Mouse (Mus musculus) ES-E14 (cell line): ENCODE measurements at regions not wholly inside any gene's neighbourhood (a gene's known extent, or its start where the extent isn't known, plus 50 kb on each side); places are given as distances from the start of the nearest gene placed in this dataset.

Experiments
- DNase-seq: peaks from one replicate; pipeline ENCODE4 v3.0.0-alpha.2; 2013; ENCODE audit warnings: low read depth, low spot score
- H3K27ac ChIP-seq: 2 replicates; pipeline ENCODE4 v1.5.1; 2012; ENCODE audit warnings: low read depth, mild to moderate bottlenecking, low read length, moderate library complexity, mixed read lengths; ENCODE audit not compliant: poor library complexity, insufficient read depth, severe bottlenecking
- H3K36me3 ChIP-seq: 2 replicates; pipeline ENCODE4 v1.6.1; 2012; ENCODE audit warnings: mild to moderate bottlenecking, low read length, moderate library complexity, mixed read lengths; ENCODE audit not compliant: control insufficient read depth, poor library complexity, insufficient read depth, severe bottlenecking
- H3K4me1 ChIP-seq, 2 experiments: fragments of 150-350 bp in 1 of 2; sonication (generic) in 1 of 2; 2 replicates each; pipeline ENCODE4 v1.6.1; 2012; ENCODE audit warnings: low read length in 2 of 2, mild to moderate bottlenecking in 1 of 2, mixed read lengths in 1 of 2; ENCODE audit not compliant: control insufficient read depth in 2 of 2, insufficient read depth in 2 of 2, poor library complexity in 1 of 2
- H3K4me3 ChIP-seq, 2 experiments: fragments of 150-350 bp in 1 of 2; sonication (generic) in 1 of 2; 2 replicates each; pipeline ENCODE4 v1.5.1; 2012; ENCODE audit warnings: low read length in 2 of 2, low read depth in 1 of 2, mild to moderate bottlenecking in 1 of 2, mixed read lengths in 1 of 2; ENCODE audit not compliant: insufficient read depth in 1 of 2, poor library complexity in 1 of 2, severe bottlenecking in 1 of 2
- H3K9ac ChIP-seq: 2 replicates; pipeline ENCODE4 v1.6.1; 2012; ENCODE audit warnings: low read depth, mild to moderate bottlenecking, low read length, mixed read lengths; ENCODE audit not compliant: poor library complexity, insufficient read depth, severe bottlenecking
- H3K9me3 ChIP-seq: fragments of 150-350 bp; sonication (generic); 2 replicates; pipeline ENCODE4 v1.6.1; 2012; ENCODE audit warnings: low read depth, mild to moderate bottlenecking, low read length; ENCODE audit not compliant: control insufficient read depth, insufficient read depth
- CHD2 ChIP-seq: IDR thresholded peaks from 2 replicates; pipeline ENCODE4 v1.6.1; 2014; ENCODE audit warnings: mild to moderate bottlenecking, low read depth, low read length, inconsistent platforms
- HCFC1 ChIP-seq: IDR thresholded peaks from 2 replicates; pipeline ENCODE4 v1.6.1; 2012; ENCODE audit warnings: low read length, inconsistent platforms, borderline replicate concordance; ENCODE audit not compliant: insufficient read depth
- MAFK ChIP-seq: IDR thresholded peaks from 2 replicates; pipeline ENCODE4 v1.6.1; 2014; ENCODE audit warnings: mild to moderate bottlenecking, low read depth, low read length, inconsistent platforms; ENCODE audit not compliant: insufficient read depth
- ZC3H11A ChIP-seq: IDR thresholded peaks from 2 replicates; pipeline ENCODE4 v1.6.1; 2012; ENCODE audit warnings: low read depth, mild to moderate bottlenecking, inconsistent platforms, low read length, borderline replicate concordance
- ZNF384 ChIP-seq: IDR thresholded peaks from 2 replicates; pipeline ENCODE4 v1.6.1; 2012; ENCODE audit warnings: low read depth, low read length, inconsistent platforms
- in situ Hi-C, 2 experiments: fragments of 600-800 bp; cut with MboI; formaldehyde crosslinking; loops; one replicate each; pipeline ENCODE4 v1.15.1; 2025; ENCODE audit warnings: low sequenced_read_pairs in 2 of 2, inconsistent platforms in 1 of 2; ENCODE audit not compliant: unreplicated experiment in 2 of 2

DNA sequence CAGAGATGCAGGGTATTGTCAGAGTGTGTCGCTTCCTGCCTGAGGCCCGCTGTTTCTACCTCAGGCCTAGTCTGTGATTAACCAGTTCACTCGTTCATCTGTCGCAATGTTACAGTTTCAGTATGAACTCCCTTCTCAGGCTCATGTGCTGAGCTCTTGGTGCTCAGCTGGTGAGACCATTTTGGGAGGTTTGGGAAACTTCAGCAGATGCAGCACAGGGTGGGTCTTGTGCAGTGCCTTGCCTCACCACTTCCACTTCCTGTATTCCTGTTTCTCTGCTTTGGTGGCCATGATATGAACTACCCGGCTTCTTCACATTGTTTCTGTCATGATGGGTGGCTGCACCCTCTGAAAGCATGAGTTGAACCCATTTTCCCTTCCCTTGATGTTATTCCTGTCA lies 169.3 kb upstream of the Gadl1 start:
- Histone ChIP-seq H3K9me3 (no peaks in the 10 kb centered on the region), H3K4me1 (no peaks in the 10 kb centered on the region), H3K36me3 (no peaks in the 10 kb centered on the region), H3K27ac (no peak overlapping the region), H3K4me3 (no peak overlapping the region), H3K9ac (no peak overlapping the region)
- no peak for DNase-seq
- in situ Hi-C loops, result no loop called here
- TF ChIP-seq CHD2, result no peak
- no peak for TF ChIP-seq MAFK
- TF ChIP-seq ZC3H11A, result no peak
- no peak for TF ChIP-seq HCFC1
- TF ChIP-seq ZNF384, result no peak

DNA sequence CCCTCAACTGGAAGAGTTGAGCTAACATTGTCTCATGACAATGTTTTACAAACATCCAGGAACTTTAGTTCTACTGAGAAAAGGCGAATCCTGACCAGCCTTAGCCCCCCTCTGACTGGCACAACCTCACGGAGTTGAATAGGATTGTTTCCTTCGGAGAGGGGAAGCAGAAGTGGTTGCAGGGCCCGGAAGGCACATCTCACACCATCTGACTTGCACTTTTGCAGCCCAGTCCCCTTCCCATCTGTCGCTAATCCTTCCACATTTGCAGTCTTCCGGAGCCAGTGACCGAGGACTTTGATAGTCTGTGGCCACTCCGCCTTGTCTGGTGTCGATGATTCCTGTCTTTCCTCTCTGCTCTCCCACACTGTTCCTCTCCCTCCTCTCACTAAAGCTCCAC lies 162.8 kb upstream of the Gadl1 start:
- H3K9ac ChIP-seq, result no peak overlapping the region
- H3K27ac ChIP-seq, result no peak overlapping the region
- H3K4me3 ChIP-seq, result no peak overlapping the region
- DNase-seq, result no peak
- no peak for TF ChIP-seq HCFC1
- TF ChIP-seq ZNF384, result no peak
- TF ChIP-seq CHD2, result no peak
- TF ChIP-seq ZC3H11A, result no peak
- no peak for TF ChIP-seq MAFK
- no peaks in the 10 kb centered on the region for H3K9me3 ChIP-seq
- no peaks in the 10 kb centered on the region for H3K36me3 ChIP-seq
- no peaks in the 10 kb centered on the region for H3K4me1 ChIP-seq
- in situ Hi-C loops, result no loop called here

DNA sequence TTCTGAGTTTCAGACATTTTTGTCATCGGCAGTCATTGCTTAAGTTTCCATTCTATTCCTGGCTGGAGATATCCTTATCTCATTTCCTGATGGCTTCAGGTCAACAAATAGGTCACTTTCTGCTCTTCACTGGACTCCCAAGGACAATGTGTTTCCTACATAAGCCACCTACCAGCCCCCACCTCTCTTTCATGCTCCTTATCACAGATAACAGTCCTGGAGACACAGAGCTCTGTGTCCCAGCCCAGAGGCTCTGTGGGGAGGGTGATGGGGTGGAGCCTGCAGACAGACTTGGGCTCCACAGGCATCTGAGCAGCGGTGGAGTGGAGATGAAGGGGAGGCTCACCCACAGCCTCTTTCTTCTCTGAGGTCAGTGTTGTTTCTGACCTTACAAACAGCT lies 148.8 kb upstream of the Gadl1 start:
- Histone ChIP-seq H3K4me3 (no peak overlapping the region), H3K9me3 (no peaks in the 10 kb centered on the region), H3K4me1 (no peaks in the 10 kb centered on the region), H3K9ac (no peak overlapping the region), H3K36me3 (no peaks in the 10 kb centered on the region), H3K27ac (no peak overlapping the region)
- TF ChIP-seq ZNF384, result no peak
- TF ChIP-seq CHD2, result no peak
- no peak for DNase-seq
- in situ Hi-C loops, result no loop called here

DNA sequence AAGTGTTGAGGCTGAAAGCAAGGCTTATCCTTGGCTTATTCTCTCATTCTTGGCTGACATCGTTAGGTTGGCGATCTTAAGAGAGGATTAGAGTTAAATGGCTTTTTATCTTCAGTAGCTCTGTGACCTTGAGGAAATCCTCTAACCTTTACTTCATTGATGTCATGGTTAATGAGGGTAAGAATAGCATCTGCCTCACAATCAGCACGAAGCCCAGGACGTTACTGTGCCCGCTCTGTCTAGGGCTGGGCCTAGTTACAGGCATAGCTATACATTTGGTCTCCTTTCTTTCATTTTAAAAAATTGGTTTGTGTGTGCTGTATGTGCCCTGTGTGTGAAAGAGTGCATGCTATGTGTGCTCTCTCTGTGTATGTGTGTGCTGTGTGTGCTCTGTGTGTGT lies 145.1 kb upstream of the Gadl1 start:
- Histone ChIP-seq H3K4me1 (no peaks in the 10 kb centered on the region), H3K36me3 (no peaks in the 10 kb centered on the region), H3K27ac (no peak overlapping the region), H3K4me3 (no peak overlapping the region), H3K9ac (no peak overlapping the region), H3K9me3 (no peaks in the 10 kb centered on the region)
- no peak for TF ChIP-seq HCFC1
- TF ChIP-seq MAFK, result no peak
- no peak for TF ChIP-seq ZNF384
- no peak for TF ChIP-seq ZC3H11A
- TF ChIP-seq CHD2, result no peak
- in situ Hi-C loops, result no loop called here
- no peak for DNase-seq

DNA sequence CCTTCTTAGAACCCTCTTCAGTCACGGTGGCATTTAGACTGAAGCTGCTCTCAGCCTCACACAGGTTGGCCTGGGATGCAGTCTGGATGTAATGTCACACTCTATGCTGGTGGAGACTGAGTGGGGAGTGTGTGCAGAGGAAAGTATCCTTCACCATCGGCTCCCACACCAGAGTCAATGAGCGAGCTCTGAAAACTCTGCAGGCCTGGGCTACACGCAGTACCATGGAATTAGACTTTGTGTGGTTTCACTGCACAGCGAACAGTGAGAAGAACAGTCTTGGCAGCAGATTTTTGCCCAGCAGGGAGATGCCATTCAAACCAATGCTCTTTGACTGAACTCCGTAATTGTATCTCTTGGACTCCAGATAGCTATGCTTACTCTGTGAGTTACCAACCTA lies 142.8 kb upstream of the Gadl1 start:
- H3K4me1 ChIP-seq, result no peaks in the 10 kb centered on the region
- no peak overlapping the region for H3K27ac ChIP-seq
- H3K4me3 ChIP-seq, result no peak overlapping the region
- in situ Hi-C loops, result no loop called here
- H3K9me3 ChIP-seq, result no peaks in the 10 kb centered on the region
- DNase-seq, result no peak
- H3K36me3 ChIP-seq, result no peaks in the 10 kb centered on the region
- TF ChIP-seq MAFK, result no peak
- TF ChIP-seq ZNF384, result no peak
- TF ChIP-seq HCFC1, result no peak
- no peak for TF ChIP-seq CHD2
- no peak for TF ChIP-seq ZC3H11A
- H3K9ac ChIP-seq, result no peak overlapping the region
